Mouse (Mus musculus) stomach, postnatal 0 days (tissue): ENCODE measurements at regions not wholly inside any gene's neighbourhood (a gene's known extent, or its start where the extent isn't known, plus 50 kb on each side); places are given as distances from the start of the nearest gene placed in this dataset.

Experiments used
- CTCF ChIP-seq: IDR thresholded peaks from 2 replicates; pipeline ENCODE4 v1.5.1; 2016; ENCODE audit warnings: antibody characterized with exemption, low read depth, mild to moderate bottlenecking, moderate library complexity
- EP300 ChIP-seq: optimal IDR thresholded peaks from 2 replicates; pipeline ENCODE3; 2016; ENCODE audit warnings: antibody characterized with exemption

DNA sequence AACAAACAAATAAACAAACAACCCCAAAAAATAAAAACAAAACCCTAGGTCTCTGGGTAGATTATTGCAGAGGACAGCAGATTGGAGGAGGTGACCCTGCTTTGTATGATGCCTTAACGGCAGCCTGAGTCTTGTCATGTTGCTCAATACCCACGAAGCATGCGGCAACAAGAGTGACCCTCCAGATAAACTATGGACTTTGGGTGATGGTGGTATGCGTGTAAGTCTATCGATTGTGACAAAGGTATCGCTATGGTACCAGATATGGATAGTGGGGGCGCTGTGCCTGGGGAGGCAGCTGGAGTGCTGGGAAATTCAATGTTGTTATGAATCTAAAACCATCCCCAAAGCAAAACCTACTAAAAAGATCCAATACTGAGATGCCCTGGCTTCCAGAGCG lies 55.4 kb upstream of the Errfi1 start:
- no peak for TF ChIP-seq EP300
- no peak for TF ChIP-seq CTCF
